Mouse (Mus musculus) embryo, embryonic 9.5 days (tissue): ENCODE measurements around the gene Hp.

Experiments
- DNase-seq: peaks from one replicate; pipeline ENCODE4 v3.0.0-alpha.2; 2017; ENCODE audit errors: extremely low spot score

The Hp gene

DNA sequence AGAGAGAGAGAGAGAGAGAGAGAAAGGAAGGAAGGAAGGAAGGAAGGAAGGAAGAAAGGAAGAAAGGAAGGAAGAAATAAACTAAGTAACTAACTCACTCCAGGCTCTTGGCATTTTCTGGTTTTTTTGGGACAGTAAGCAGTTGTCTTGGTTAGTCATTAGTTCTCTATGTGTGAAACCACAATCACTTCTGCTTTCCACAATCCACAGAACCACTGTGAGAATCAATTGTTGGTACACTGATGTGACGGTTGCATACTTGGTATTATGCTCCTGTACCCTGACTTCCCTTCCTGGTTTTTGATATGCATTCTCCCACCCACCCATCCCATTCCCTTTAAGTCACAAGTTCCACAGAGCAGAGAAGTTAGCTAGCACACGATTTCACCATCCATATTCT is 15.1 kb downstream of the Hp start:
- DNase-seq, result no peak

DNA sequence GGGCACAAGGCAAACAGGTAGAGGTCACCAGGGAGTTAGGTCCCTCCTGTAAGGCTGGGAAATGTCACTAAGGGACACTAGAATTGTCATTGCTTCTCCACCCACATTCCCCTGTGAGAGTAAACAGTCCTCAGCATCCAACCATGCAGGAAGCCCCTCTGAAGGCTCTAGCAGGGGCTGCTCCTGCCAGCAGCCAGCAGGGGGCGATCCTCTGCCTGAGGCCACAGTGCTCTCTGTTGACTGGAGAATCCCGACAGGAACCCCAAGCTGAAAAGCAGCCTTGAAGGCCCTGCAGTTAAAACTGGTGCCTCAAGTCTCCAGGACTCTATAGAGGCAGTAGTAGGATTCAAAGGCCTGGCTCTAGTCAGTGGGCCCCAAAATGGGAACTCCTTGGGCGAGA is 27.3 kb downstream of the Hp start:
- peak; percentile 24 for DNase-seq

DNA sequence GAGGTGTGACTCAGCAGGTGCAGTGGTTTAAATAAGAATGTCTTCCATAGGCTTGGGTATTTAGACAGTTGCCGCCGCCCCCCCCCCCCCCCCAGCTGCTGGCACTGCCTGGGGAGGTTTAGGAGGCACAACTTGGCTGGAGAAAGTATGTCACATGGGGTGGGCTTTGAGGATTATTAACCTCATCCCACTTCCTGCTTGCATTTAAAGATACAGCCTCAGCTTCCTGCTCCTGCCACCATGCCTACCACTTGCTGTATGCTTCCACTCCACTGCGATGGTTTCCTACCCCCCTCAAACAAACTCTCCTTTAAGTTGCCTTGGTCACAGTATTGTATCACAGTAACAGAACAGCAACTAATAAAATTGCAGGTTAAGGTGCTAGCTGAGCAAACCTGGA is 34.9 kb downstream of the Hp start:
- no peak for DNase-seq

- DNase-seq, result no peak
Observed at GRCm38 (mm10) chr8:109542748-109543519, 36.0 kb downstream of the Hp start.

- no peak for DNase-seq
Observed at GRCm38 (mm10) chr8:109542165-109542564, 36.8 kb downstream of the Hp start.

DNA sequence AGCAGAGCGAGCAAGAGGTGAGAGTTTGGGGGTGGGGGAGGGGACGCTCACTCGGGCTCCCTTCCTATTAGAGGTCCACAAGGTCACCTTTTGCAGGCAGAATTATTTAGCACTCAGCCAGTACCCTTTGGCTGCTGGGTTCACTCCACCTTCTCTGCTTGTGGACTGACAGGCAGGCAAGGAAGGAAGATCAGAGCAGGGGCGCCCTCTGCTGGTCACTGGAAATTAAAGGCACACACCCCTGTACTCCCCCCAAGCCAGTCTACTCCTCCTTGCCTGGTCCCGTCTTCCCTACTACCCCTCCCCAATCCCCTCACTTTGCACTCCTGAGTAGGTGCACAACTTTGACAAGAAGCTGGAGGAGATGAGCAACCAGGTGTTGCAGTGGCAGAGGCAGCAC is 42.3 kb downstream of the Hp start:
- DNase-seq, result peak; percentile 81

DNA sequence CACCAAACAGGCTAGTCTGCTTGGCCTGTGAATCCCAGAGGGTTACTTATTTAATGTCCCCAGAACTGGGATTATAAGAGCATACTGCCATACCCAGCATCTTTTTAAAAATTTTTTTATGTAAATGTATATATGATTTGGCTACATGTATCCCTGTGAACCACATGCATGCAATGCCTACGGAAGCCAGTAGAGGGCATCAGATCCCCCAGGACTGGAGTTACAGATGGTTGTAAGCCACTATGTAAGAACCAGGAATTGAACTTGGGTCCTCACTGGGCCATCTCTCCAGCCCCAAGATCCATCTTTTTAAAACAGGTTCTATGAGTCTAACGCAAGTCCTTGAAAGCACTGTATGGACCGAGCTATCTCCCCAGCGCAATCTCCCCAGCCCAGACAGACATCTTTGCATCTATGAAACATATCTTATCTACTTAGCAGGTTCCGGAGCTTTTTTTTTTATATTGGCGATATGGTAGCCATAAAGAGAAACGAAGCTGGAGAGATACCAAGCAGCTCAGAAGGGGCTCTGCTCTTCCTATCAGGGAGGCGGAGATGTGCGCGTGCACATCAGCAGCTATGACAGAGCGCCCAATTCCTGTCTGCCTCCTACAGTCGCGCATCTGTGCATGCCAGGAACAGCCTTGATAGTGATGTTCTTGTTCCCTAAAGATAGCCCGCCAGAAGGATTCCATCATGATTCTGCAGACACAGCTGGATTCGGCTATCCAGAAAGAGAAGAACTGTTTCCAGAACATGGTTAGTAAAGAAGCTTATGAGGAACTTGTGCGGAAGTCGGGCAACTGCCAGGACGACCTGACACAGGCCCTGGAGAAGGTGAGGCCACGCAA is 43.6 kb downstream of the Hp start:
- peak; percentile 41 for DNase-seq
